Mouse (Mus musculus) hindbrain, embryonic 11.5 days (tissue): ENCODE data around the gene Rusc2. TPM values are rescaled to one million over a fixed set of nuclear protein-coding genes. Genes with fewer than 3 reads are reported as not detected.
A peak's percentile ranks its signal among the peaks of the same experiment; 100 is the strongest.

Source experiments
- ATAC-seq: fragments of 200-750 bp; cut with Nextera tagmentation; 2 replicates; pipeline ENCODE4 v1.8.0; 2017; ENCODE audit warnings: mild to moderate bottlenecking, moderate TSS enrichment, moderate library complexity; ENCODE audit not compliant: low FRiP score
- DNase-seq: peaks from one replicate; pipeline ENCODE4 v3.0.0-alpha.2; 2015; ENCODE audit warnings: low spot score
- H3K27ac ChIP-seq: fragments of 300-500 bp; sonication (generic); 2 replicates; pipeline ENCODE4 v1.5.1; 2014; ENCODE audit warnings: mild to moderate bottlenecking, low read depth, low read length
- H3K27me3 ChIP-seq: fragments of 300-500 bp; sonication (generic); 2 replicates; pipeline ENCODE4 v1.6.1; 2014; ENCODE audit warnings: mild to moderate bottlenecking, low read length, moderate library complexity, mixed read lengths; ENCODE audit not compliant: control insufficient read depth, insufficient read depth
- H3K36me3 ChIP-seq: fragments of 300-500 bp; sonication (generic); 2 replicates; pipeline ENCODE4 v1.6.1; 2014; ENCODE audit warnings: mild to moderate bottlenecking, low read length, moderate library complexity, mixed read lengths; ENCODE audit not compliant: control insufficient read depth, insufficient read depth
- H3K4me1 ChIP-seq: fragments of 300-500 bp; sonication (generic); replicated peaks from 2 replicates; pipeline ENCODE4 v1.6.1; 2014; ENCODE audit warnings: low read length, mixed read lengths; ENCODE audit not compliant: control insufficient read depth, insufficient read depth
- H3K4me2 ChIP-seq: fragments of 300-500 bp; sonication (generic); replicated peaks from 2 replicates; pipeline ENCODE4 v1.6.1; 2014; ENCODE audit warnings: mild to moderate bottlenecking, low read depth, low read length
- H3K4me3 ChIP-seq: fragments of 300-500 bp; sonication (generic); 2 replicates; pipeline ENCODE4 v1.5.1; 2014; ENCODE audit warnings: low read depth, low read length
- H3K9ac ChIP-seq: fragments of 300-500 bp; sonication (generic); 2 replicates; pipeline ENCODE4 v1.6.1; 2014; ENCODE audit warnings: low read depth, low read length
- H3K9me3 ChIP-seq: fragments of 300-500 bp; sonication (generic); 2 replicates; pipeline ENCODE4 v1.6.1; 2016; ENCODE audit warnings: low read length; ENCODE audit not compliant: control insufficient read depth
- WGBS: fragments of 180-500 bp; shearing (Covaris S2); extraction: QIAGEN DNeasy Blood & Tissue Kit; methylation state at CpG from one replicate; pipeline ENCODE4 v1.1.7; 2014; 5-methylcytosine and 5-hydroxymethylcytosine counted together
- polyA plus RNA-seq: library from polyadenylated mRNA; unstranded; fragments of >200 nt; fragmentation: Nextera tagmentation; extraction: Ambion mirVana; gene quantifications from 2 replicates; pipeline ENCODE4 v1.2.1, GENCODE M21; 2014

The Rusc2 gene
- polyA plus RNA-seq, 1 experiment from 2014 or later: 19.1 TPM

- no peak for DNase-seq
- H3K4me1 ChIP-seq: peaks cover 4% of the 10 kb centered on the region; the same call in 1 of the 2 replicates
- H3K27me3 ChIP-seq: no peaks in the 10 kb centered on the region
- WGBS: 92% methylated on average over 10 of the region's 10 CpGs
- no peak for ATAC-seq
- no peak overlapping the region for H3K4me3 ChIP-seq
- H3K9ac ChIP-seq: no peak overlapping the region
- no peak overlapping the region for H3K27ac ChIP-seq
- H3K36me3 ChIP-seq: no peaks in the 10 kb centered on the region
- no peaks in the 10 kb centered on the region for H3K9me3 ChIP-seq
- no peak overlapping the region for H3K4me2 ChIP-seq
Observed at GRCm38 (mm10) chr4:43401486-43401885, 19.7 kb downstream of the Rusc2 start.

- Histone ChIP-seq H3K9me3 (no peaks in the 10 kb centered on the region), H3K27ac (no peak overlapping the region), H3K9ac (no peak overlapping the region), H3K4me3 (no peak overlapping the region), H3K4me1 (peaks cover 4% of the 10 kb centered on the region; the same call in 1 of the 2 replicates), H3K36me3 (no peaks in the 10 kb centered on the region), H3K27me3 (no peaks in the 10 kb centered on the region), H3K4me2 (no peak overlapping the region)
- DNase-seq (no peak), ATAC-seq (no peak)
- WGBS: 87% methylated on average over 9 of the region's 9 CpGs
Observed at GRCm38 (mm10) chr4:43402212-43402611, 20.4 kb downstream of the Rusc2 start.

DNA sequence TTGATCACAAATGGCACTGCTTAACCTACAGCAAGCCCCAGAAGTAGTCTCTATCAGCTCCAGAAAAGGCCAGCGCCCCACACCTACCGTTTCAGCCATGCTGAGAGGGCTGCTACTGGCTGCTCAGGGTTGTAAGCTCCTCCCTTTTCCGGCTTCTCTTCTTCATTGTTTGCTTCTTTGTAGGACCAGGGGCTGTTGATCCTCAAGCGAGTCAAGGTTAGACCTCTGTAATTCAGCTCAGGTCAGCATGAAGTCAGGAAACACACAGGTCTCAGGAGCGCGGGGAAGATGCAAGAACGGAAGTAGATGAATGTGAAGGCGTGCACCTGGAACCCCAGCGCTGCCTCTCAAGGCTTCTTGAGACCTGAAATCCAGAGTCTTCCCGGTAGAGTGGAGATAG lies 22.9 kb downstream of the Rusc2 start:
- ATAC-seq (no peak), DNase-seq (no peak)
- Histone ChIP-seq H3K36me3 (no peaks in the 10 kb centered on the region), H3K4me2 (no peak overlapping the region), H3K9me3 (no peaks in the 10 kb centered on the region), H3K27me3 (no peaks in the 10 kb centered on the region), H3K4me3 (no peak overlapping the region), H3K4me1 (peaks cover 4% of the 10 kb centered on the region; the same call in 1 of the 2 replicates), H3K9ac (no peak overlapping the region), H3K27ac (no peak overlapping the region)
- 88% methylated on average over 10 of the region's 10 CpGs for WGBS

GRCm38 (mm10) chr4:43406162-43406971 lies 24.6 kb downstream of the Rusc2 start:
- no peaks in the 10 kb centered on the region for H3K27me3 ChIP-seq
- peak overlapping the region; percentile 48 for H3K4me3 ChIP-seq
- ATAC-seq: peak; percentile 95
- H3K36me3 ChIP-seq: no peaks in the 10 kb centered on the region
- peak overlapping the region; percentile 87 for H3K27ac ChIP-seq
- peak; percentile 89 for DNase-seq
- H3K4me1 ChIP-seq: peaks cover 4% of the 10 kb centered on the region; the same call in 1 of the 2 replicates
- peak overlapping the region; percentile 84 for H3K9ac ChIP-seq
- H3K9me3 ChIP-seq: no peaks in the 10 kb centered on the region
- peak overlapping the region; percentile 58 for H3K4me2 ChIP-seq
- WGBS: 1% methylated on average over 28 of the region's 28 CpGs

- Histone ChIP-seq H3K4me2 (peak overlapping the region; percentile 58), H3K4me1 (peaks cover 4% of the 10 kb centered on the region; the same call in 1 of the 2 replicates), H3K9me3 (no peaks in the 10 kb centered on the region), H3K27ac (peak overlapping the region; percentile 87), H3K4me3 (peak overlapping the region; percentile 48), H3K36me3 (no peaks in the 10 kb centered on the region), H3K9ac (peak overlapping the region; percentile 84), H3K27me3 (no peaks in the 10 kb centered on the region)
- 63% methylated on average over 12 of the region's 12 CpGs for WGBS
- DNase-seq: peak; percentile 48
- peak; percentile 62 for ATAC-seq
Observed at GRCm38 (mm10) chr4:43407071-43407920, 25.5 kb downstream of the Rusc2 start.

DNA sequence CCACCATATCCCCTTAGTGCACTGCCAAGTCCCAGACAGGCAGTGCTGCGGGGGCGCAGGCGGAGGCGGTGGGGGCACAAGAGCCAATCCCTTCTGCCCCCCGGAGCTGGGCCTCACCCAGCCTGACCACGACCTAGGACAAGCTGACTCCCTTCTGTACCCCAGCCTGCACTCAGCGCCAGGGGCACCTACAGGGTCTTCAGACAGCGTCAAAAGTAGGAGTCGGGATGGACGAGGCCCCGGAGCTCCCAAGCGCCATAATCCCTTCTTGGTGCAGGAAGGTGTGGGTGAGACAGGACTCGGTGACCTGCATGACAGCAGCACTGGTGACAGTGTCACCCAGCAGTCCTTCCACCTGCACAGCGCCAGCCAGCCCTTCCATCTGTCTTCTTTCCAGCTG lies 33.0 kb downstream of the Rusc2 start:
- no peaks in the 10 kb centered on the region for H3K36me3 ChIP-seq
- no peak for DNase-seq
- no peaks in the 10 kb centered on the region for H3K9me3 ChIP-seq
- H3K27me3 ChIP-seq: no peaks in the 10 kb centered on the region
- WGBS: 90% methylated on average over 14 of the region's 14 CpGs
- H3K9ac ChIP-seq: no peak overlapping the region
- no peaks in the 10 kb centered on the region for H3K4me1 ChIP-seq
- H3K4me3 ChIP-seq: no peak overlapping the region
- no peak overlapping the region for H3K27ac ChIP-seq
- H3K4me2 ChIP-seq: no peak overlapping the region
- no peak for ATAC-seq

DNA sequence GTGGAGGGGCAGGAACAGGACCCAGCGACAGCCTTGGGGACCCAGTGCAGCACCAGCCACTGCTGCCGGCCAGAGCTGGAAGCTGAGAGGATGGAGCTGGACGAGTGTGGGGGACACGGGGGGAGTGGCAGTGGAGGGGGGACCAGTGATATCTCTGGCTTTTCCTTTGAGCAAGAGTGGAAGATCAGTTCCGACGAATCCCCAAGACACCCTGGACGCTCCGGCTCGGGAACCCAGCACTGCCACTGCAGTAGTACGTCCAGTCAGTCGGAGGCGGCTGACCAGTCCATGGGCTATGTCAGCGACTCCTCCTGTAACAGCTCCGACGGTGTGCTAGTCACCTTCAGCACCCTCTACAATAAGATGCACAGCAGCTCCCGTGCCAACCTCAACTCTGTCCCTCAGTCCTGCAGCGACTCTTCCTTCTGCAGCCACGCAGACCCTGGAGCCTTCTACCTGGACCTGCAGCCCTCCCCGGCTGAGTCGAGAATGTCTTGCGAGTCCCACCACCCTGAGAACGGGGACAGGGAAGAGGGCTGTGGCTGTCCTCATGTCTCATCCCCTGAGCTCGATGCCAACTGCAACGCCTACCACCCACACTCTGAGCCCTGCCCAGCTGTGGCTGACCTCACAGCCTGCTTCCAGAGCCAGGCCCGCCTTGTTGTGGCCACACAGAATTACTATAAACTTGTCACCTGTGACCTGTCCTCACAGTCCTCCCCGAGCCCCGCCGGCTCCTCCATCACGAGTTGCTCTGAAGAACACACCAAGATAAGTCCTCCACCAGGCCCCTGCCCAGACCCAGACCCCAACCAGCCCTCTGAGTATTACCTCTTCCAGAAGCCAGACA lies 33.7 kb downstream of the Rusc2 start:
- H3K9me3 ChIP-seq: no peaks in the 10 kb centered on the region
- H3K4me3 ChIP-seq: no peak overlapping the region
- no peak overlapping the region for H3K4me2 ChIP-seq
- no peaks in the 10 kb centered on the region for H3K27me3 ChIP-seq
- no peaks in the 10 kb centered on the region for H3K4me1 ChIP-seq
- no peak for ATAC-seq
- WGBS: 88% methylated on average over 29 of the region's 29 CpGs
- no peaks in the 10 kb centered on the region for H3K36me3 ChIP-seq
- H3K27ac ChIP-seq: no peak overlapping the region
- no peak overlapping the region for H3K9ac ChIP-seq
- no peak for DNase-seq

DNA sequence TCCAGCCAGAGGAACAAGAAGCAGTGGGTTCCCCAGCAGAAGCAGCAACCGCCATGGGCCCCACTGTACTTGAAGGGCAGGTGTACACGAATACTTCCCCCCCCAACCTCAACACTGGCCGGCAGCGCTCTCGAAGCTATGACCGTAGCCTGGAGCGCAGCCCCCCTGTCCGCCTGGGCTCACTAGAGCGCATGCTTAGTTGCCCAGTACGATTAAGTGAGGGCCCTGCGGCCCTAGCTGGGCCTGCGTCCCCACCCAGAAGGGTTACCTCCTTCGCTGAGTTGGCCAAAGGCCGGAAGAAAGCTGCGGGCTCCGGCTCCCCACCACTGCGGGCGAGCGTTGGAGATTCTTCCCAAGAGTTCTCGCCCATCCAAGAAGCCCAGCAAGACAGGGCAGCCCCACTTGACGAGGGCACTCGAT lies 34.3 kb downstream of the Rusc2 start:
- H3K9ac ChIP-seq: no peak overlapping the region
- no peak for DNase-seq
- no peaks in the 10 kb centered on the region for H3K9me3 ChIP-seq
- H3K36me3 ChIP-seq: no peaks in the 10 kb centered on the region
- 95% methylated on average over 22 of the region's 22 CpGs for WGBS
- H3K4me3 ChIP-seq: no peak overlapping the region
- no peak overlapping the region for H3K27ac ChIP-seq
- no peak for ATAC-seq
- H3K4me2 ChIP-seq: no peak overlapping the region
- H3K4me1 ChIP-seq: no peaks in the 10 kb centered on the region
- H3K27me3 ChIP-seq: no peaks in the 10 kb centered on the region
